Mouse (Mus musculus): ENCODE measurements at regions not wholly inside any gene's neighbourhood (a gene's known extent, or its start where the extent isn't known, plus 50 kb on each side); places are given as distances from the start of the nearest gene placed in this dataset.

DNA sequence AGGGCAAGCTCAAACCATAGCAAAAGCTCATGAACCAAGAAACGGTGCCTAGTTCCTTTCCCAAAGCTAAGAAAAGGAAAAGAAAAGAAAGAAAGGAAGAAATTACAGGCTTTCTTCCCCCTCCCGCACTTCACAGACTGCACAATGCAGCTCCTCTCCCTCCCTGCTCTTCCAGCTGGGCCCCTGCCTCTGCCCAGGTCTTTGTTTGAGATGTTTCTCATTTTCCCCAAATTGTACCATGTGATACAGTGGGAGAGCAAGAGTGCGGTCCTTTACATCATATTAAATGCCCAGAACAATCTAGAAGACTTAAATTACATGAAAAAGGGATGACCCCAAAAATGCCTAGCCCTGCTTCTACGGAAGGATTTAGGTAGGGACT, 112.9 kb upstream of the Dapk1 start:
- no peaks in the 10 kb centered on the region for H3K36me3 ChIP-seq
- no peak overlapping the region for H3K4me3 ChIP-seq (replicated peaks)
- peak overlapping the region; percentile 80 for H3K27ac ChIP-seq
- peak overlapping the region; percentile 10 for H3K4me2 ChIP-seq
- WGBS: 56% methylated on average over 4 of the region's 4 CpGs
- H3K27me3 ChIP-seq: no peaks in the 10 kb centered on the region
- ATAC-seq (replicated peaks; ENCODE audit: low FRiP score): no peak; the same call in 1 of the 2 replicates
- H3K4me1 ChIP-seq: peaks cover 28% of the 10 kb centered on the region
- no peak overlapping the region for H3K9ac ChIP-seq
- H3K9me3 ChIP-seq (replicated peaks): no peaks in the 10 kb centered on the region

- H3K9me3 ChIP-seq (replicated peaks): no peaks in the 10 kb centered on the region
- peaks cover 18% of the 10 kb centered on the region for H3K4me1 ChIP-seq
- no peak overlapping the region for H3K27ac ChIP-seq
- no peak for ATAC-seq (replicated peaks; ENCODE audit: low FRiP score)
- no peaks in the 10 kb centered on the region for H3K36me3 ChIP-seq
- H3K4me2 ChIP-seq: no peak overlapping the region
- 72% methylated on average over 16 of the region's 16 CpGs for WGBS
- H3K9ac ChIP-seq: no peak overlapping the region
- no peak overlapping the region for H3K4me3 ChIP-seq (replicated peaks)
- no peaks in the 10 kb centered on the region for H3K27me3 ChIP-seq
Measured at GRCm38 (mm10) chr13:60491948-60492464, 109.7 kb upstream of the Dapk1 start.

GRCm38 (mm10) chr13:60493836-60494235, 107.9 kb upstream of the Dapk1 start:
- Histone ChIP-seq H3K36me3 (no peaks in the 10 kb centered on the region), H3K9me3 (replicated peaks) (no peaks in the 10 kb centered on the region), H3K27me3 (no peaks in the 10 kb centered on the region), H3K4me1 (peaks cover 18% of the 10 kb centered on the region), H3K27ac (no peak overlapping the region), H3K4me3 (replicated peaks) (no peak overlapping the region), H3K4me2 (no peak overlapping the region), H3K9ac (no peak overlapping the region)
- 65% methylated on average over 5 of the region's 5 CpGs for WGBS
- ATAC-seq (replicated peaks; ENCODE audit: low FRiP score): no peak

GRCm38 (mm10) chr13:60497714-60498400, 103.9 kb upstream of the Dapk1 start:
- peak overlapping the region; percentile 24 for H3K4me2 ChIP-seq
- no peaks in the 10 kb centered on the region for H3K27me3 ChIP-seq
- peaks cover 14% of the 10 kb centered on the region for H3K4me1 ChIP-seq
- 26% methylated on average over 18 of the region's 18 CpGs for WGBS
- ATAC-seq (replicated peaks; ENCODE audit: low FRiP score): peak; percentile 90
- no peaks in the 10 kb centered on the region for H3K9me3 ChIP-seq (replicated peaks)
- H3K27ac ChIP-seq: peak overlapping the region; percentile 64
- no peak overlapping the region for H3K4me3 ChIP-seq (replicated peaks)
- H3K9ac ChIP-seq: no peak overlapping the region
- no peaks in the 10 kb centered on the region for H3K36me3 ChIP-seq

DNA sequence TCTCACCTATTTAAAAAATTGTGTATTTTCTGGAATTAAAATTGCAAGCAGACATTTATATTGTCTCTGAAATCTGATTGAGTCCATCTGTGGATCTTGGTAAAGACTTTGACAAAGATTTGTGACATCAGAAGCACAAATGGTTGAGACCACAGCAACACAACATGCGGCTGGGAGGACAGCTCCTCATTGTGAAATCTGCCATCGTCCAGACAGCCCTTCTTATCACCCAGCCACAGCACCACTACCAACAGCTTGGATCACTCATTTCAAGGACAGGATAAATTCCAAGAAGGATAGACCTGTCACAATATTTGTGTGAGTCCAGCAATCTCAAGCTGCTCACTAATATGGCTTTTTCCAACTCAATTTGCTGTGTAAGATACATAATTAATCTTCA, 97.6 kb upstream of the Dapk1 start:
- Histone ChIP-seq H3K9ac (no peak overlapping the region), H3K4me2 (no peak overlapping the region), H3K27me3 (no peaks in the 10 kb centered on the region), H3K4me1 (peaks cover 3% of the 10 kb centered on the region; the same call in 1 of the 2 replicates), H3K9me3 (replicated peaks) (0 out of 2 replicates have a peak, but pooled peaks cover 2% of the 10 kb centered on the region), H3K4me3 (replicated peaks) (no peak overlapping the region), H3K36me3 (no peaks in the 10 kb centered on the region), H3K27ac (no peak overlapping the region)
- no peak for ATAC-seq (replicated peaks; ENCODE audit: low FRiP score)
- 60% methylated on average over 2 of the region's 2 CpGs for WGBS

- WGBS: 69% methylated on average over 3 of the region's 3 CpGs
- Histone ChIP-seq H3K27me3 (no peaks in the 10 kb centered on the region), H3K4me1 (peaks cover 3% of the 10 kb centered on the region; the same call in 1 of the 2 replicates), H3K36me3 (no peaks in the 10 kb centered on the region), H3K27ac (0 out of 2 replicates have a peak overlapping the region, but pooled peaks have one; percentile 2), H3K9me3 (replicated peaks) (0 out of 2 replicates have a peak, but pooled peaks cover 2% of the 10 kb centered on the region), H3K4me3 (replicated peaks) (no peak overlapping the region), H3K4me2 (no peak overlapping the region), H3K9ac (no peak overlapping the region)
- no peak for ATAC-seq (replicated peaks; ENCODE audit: low FRiP score)
Measured at GRCm38 (mm10) chr13:60507611-60508010, 94.1 kb upstream of the Dapk1 start.

DNA sequence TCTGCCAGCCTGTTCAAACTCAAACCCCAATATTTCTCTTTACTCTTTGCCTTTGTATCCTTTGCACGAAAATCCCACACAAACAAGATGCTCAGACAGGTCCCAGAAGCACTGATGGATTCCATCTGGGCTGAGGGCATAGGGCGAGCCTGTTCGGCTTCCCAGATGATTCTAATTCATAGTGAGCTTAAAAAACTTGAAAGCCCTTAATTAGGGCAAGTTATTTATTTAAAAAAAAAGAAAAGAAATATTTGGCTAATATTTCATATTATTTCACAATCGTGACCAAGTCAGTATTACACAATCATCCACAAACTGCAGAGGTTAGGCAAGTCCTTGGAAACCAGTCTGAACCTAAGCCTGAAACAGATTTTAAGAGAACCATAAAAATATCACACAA, 93.7 kb upstream of the Dapk1 start:
- H3K4me2 ChIP-seq: no peak overlapping the region
- H3K4me1 ChIP-seq: peaks cover 3% of the 10 kb centered on the region; the same call in 1 of the 2 replicates
- no peaks in the 10 kb centered on the region for H3K36me3 ChIP-seq
- no peak for ATAC-seq (replicated peaks; ENCODE audit: low FRiP score)
- no peak overlapping the region for H3K27ac ChIP-seq
- H3K27me3 ChIP-seq: no peaks in the 10 kb centered on the region
- WGBS: 54% methylated on average over 4 of the region's 4 CpGs
- H3K9me3 ChIP-seq (replicated peaks): 0 out of 2 replicates have a peak, but pooled peaks cover 2% of the 10 kb centered on the region
- H3K9ac ChIP-seq: no peak overlapping the region
- H3K4me3 ChIP-seq (replicated peaks): no peak overlapping the region

DNA sequence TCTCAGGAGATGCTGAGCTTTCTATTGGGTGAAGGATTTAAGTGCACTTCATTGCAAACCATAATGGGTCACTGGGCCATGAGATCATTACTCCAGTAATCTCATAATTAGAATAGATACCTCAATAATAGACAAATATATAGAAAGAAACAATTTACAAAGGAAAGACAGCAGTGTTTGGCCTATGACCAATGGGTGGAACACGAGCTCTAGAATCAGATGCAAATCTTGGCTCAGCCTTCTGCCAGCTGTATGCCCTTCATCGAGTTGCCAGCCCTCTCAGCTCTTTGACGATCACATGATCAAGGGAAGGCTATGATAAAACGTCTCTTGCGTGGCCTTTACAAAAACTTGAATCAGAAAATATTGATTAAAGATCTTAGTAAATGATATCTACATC, 92.9 kb upstream of the Dapk1 start:
- Histone ChIP-seq H3K27ac (no peak overlapping the region), H3K27me3 (no peaks in the 10 kb centered on the region), H3K9me3 (replicated peaks) (no peaks in the 10 kb centered on the region), H3K4me2 (no peak overlapping the region), H3K36me3 (no peaks in the 10 kb centered on the region), H3K4me3 (replicated peaks) (no peak overlapping the region), H3K9ac (no peak overlapping the region), H3K4me1 (peaks cover 8% of the 10 kb centered on the region; the same call in 1 of the 2 replicates)
- ATAC-seq (replicated peaks; ENCODE audit: low FRiP score): no peak
- 84% methylated on average over 5 of the region's 5 CpGs for WGBS

GRCm38 (mm10) chr13:60511101-60511500, 90.6 kb upstream of the Dapk1 start:
- no peaks in the 10 kb centered on the region for H3K27me3 ChIP-seq
- peaks cover 10% of the 10 kb centered on the region; the same call in 1 of the 2 replicates for H3K4me1 ChIP-seq
- no peak overlapping the region for H3K4me2 ChIP-seq
- whole genome bisulfite sequencing: 91% methylated on average over 7 of the region's 7 CpGs
- no peak overlapping the region for H3K4me3 ChIP-seq (replicated peaks)
- H3K36me3 ChIP-seq: no peaks in the 10 kb centered on the region
- no peak overlapping the region for H3K9ac ChIP-seq
- no peak overlapping the region for H3K27ac ChIP-seq
- no peaks in the 10 kb centered on the region for H3K9me3 ChIP-seq (replicated peaks)
- no peak for ATAC-seq (replicated peaks; ENCODE audit: low FRiP score)

DNA sequence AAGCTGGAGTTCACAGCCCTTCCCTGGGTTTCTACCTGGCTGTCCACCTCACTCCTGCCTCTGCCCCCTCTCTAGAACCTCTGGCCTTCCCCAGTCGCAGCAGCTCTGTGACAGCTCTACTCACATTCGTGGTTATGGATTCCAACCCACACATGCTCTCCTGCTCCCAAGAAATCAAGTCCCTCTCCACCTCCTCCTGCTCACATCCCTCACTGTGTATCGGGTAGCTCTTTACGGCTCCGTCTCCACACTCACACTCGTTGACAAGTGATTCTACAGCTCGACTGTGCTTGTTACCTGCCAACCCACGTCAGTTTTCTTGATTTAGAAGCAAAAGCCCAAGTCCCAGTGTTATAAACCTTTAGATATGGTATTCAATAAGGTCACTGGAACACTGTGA, 90.1 kb upstream of the Dapk1 start:
- H3K9ac ChIP-seq: no peak overlapping the region
- 73% methylated on average over 8 of the region's 8 CpGs for WGBS
- ATAC-seq (replicated peaks; ENCODE audit: low FRiP score): no peak
- H3K36me3 ChIP-seq: no peaks in the 10 kb centered on the region
- peaks cover 10% of the 10 kb centered on the region; the same call in 1 of the 2 replicates for H3K4me1 ChIP-seq
- H3K27ac ChIP-seq: no peak overlapping the region
- no peak overlapping the region for H3K4me2 ChIP-seq
- no peaks in the 10 kb centered on the region for H3K9me3 ChIP-seq (replicated peaks)
- H3K4me3 ChIP-seq (replicated peaks): no peak overlapping the region
- H3K27me3 ChIP-seq: no peaks in the 10 kb centered on the region

GRCm38 (mm10) chr13:60513756-60514155, 88.0 kb upstream of the Dapk1 start:
- no peak overlapping the region for H3K9ac ChIP-seq
- no peak overlapping the region for H3K4me3 ChIP-seq (replicated peaks)
- ATAC-seq (replicated peaks; ENCODE audit: low FRiP score): no peak
- no peaks in the 10 kb centered on the region for H3K9me3 ChIP-seq (replicated peaks)
- no peaks in the 10 kb centered on the region for H3K27me3 ChIP-seq
- H3K4me2 ChIP-seq: no peak overlapping the region
- H3K4me1 ChIP-seq: 0 out of 2 replicates have a peak, but pooled peaks cover 7% of the 10 kb centered on the region
- no peaks in the 10 kb centered on the region for H3K36me3 ChIP-seq
- no peak overlapping the region for H3K27ac ChIP-seq
- WGBS: 49% methylated on average over 7 of the region's 7 CpGs

- Histone ChIP-seq H3K4me2 (no peak overlapping the region), H3K27me3 (no peaks in the 10 kb centered on the region), H3K27ac (no peak overlapping the region), H3K9ac (no peak overlapping the region), H3K4me3 (replicated peaks) (no peak overlapping the region), H3K4me1 (0 out of 2 replicates have a peak, but pooled peaks cover 7% of the 10 kb centered on the region), H3K9me3 (replicated peaks) (no peaks in the 10 kb centered on the region), H3K36me3 (no peaks in the 10 kb centered on the region)
- WGBS: 89% methylated on average over 9 of the region's 9 CpGs
- ATAC-seq (replicated peaks; ENCODE audit: low FRiP score): no peak
Measured at GRCm38 (mm10) chr13:60514806-60515205, 86.9 kb upstream of the Dapk1 start.
